Mouse (Mus musculus) bone marrow macrophage, adult 2 months (primary cell): ENCODE measurements at regions not wholly inside any gene's neighbourhood (a gene's known extent, or its start where the extent isn't known, plus 50 kb on each side); places are given as distances from the start of the nearest gene placed in this dataset.

Experiments used
- CTCF ChIP-seq: IDR thresholded peaks from 2 replicates; pipeline ENCODE4 v1.5.1; 2012; ENCODE audit warnings: low read depth, mild to moderate bottlenecking, low read length, moderate library complexity
- POLR2A ChIP-seq: IDR thresholded peaks from 2 replicates; pipeline ENCODE4 v1.6.1; 2012; ENCODE audit warnings: mild to moderate bottlenecking, low read depth, low read length, borderline replicate concordance

- TF ChIP-seq CTCF (no peak), POLR2A (no peak)
These were observed 139.0 kb upstream of the Ogfrl1 start for GRCm38 (mm10) chr1:23536621-23537020.
